Mouse (Mus musculus): Measurements from ENCODE around the gene Ints6.

Ints6 gene

DNA sequence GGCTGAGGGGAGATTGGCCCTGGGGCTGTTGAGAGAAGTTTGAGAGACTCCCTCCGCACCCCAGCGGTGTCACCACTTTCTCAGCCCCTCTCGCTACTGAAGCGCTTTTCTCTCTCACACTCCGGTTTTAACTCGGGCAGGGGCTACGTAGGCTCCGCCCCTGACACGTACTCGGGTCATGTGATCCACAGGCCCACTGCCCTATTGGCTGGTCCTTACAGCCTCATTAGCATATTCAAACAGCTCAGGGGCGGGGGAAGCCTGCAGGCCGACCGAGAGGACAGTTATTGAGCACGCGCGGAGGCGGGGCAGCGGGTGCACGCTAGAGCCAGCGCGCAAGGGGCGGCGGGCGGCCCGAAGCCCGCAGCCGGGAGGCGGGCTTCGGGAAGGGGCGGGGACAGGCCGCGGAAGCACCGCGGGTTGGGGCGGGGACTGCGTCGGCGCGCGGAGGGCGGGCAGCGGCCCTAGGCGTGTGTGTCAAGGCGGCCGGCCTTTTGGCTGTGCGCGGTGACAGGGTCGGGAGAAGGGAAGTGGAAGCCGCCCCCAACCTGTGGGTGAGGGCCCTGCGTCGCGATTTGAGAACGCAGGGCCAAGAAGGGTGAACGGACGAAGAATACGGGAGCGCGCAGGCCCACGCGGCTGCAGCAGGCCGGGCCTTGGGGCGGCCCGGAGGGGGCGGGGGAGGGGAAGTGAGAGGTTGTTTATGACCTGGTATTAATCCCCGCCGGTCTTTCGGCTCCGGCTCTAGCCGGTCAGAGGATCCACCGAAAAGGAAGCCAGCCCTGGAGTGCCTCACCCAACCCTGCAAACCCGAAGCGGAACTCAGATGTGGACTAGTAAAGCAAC lies at the start of gene Ints6:
TSS of gene Ints6 (minus strand) at position 134 of the 846 bp plus-strand sequence.
- DNase-seq, result peak; percentile 96 to 100

DNA sequence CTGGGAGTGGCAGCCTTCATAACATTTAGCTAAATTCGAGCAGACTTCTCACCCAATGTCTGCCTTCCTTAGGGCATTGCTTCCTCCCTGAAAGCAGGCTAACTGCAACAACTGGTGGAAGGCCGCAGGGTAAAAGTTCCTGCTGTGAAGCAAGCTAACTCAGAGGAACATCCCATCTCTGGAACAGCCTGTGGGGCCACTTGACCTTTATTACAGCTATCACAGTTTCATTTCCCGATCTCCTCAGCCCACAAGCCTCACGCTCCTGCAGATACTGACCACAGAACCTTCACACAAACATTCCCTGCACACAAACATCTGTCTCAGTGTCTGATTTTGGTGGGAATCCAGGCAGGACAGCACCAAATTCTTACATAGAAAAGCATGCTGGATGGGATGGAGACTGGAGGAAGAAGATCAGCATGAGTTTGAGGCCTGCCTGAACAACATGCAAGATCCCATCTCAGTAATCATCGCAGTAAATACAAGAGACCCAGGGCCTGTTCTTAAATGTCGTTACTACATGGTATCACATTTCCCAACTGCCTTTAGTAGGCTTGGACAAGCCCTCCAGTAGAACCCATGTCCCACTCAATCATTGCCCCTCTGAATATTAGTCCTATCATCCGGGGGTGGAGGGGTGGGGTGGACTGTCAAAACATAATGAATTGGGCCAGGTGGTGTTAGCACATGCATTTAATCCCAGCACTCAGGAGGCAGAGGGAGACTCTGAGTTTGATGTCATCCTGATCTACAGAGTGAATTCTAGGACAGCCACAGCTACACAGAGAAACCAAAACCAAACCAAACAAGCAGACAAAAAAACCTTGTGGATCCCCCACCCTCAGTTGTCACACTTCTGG lies 47.9 kb upstream of the Ints6 start:
- no peak for DNase-seq

DNA sequence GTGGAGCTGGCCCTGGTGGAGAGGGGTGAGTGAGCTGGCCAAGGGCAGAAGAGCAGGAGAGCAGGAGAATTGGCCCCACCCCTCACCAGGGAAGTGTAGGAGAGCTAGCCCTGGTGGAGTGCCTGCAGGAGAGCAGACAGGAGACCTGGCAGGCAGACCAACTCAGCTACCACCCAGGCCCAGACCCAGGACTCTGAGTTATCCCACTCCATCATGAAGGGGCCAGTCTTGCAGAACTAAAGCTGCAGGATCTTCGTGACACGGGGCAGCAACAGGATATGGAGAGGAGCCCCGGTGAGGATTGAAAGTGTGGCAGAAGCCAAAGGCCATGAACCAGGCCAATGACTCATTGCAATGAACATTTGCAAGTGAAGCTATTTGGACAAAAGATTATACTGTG lies 46.0 kb upstream of the Ints6 start:
- no peak for DNase-seq

DNA sequence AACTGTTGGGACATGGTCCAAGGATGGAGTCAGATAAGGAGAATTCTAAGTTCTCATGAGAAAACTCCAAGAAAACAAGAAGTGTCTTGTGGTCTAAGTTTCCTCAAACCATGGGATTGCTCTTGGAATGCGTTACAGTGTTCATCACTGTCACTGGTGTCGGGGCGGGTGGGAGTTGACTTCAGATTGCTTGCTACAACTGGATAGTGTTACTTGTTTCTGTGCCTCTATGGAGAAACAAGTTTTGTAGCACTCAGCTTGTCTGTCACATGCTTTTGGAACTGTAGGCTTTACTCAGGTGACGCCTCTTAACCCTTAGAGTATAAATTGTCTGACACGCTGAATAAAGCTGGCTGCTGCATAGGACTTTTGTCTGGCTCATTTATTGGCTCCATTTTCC lies 42.2 kb upstream of the Ints6 start:
- no peak for DNase-seq

DNA sequence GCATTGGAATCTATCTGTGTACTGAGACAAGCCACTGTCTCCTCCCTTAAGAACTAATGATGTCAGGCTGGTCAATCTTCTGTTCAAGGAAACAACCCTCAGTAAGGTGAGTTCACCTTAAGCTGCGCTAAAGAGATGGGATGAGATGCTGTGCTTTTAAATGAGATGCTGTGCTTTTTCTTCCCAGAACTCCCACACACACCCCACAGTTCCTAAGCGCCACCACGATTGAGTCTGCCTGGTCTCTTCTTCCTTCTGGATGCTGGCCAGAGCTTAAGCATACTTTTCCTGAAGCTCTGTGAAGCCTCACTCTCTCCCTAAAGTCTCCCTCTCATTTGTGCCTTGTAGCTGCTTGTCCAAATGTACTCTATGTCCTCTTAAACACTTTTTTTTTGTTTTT lies 39.8 kb upstream of the Ints6 start:
- no peak for DNase-seq

DNA sequence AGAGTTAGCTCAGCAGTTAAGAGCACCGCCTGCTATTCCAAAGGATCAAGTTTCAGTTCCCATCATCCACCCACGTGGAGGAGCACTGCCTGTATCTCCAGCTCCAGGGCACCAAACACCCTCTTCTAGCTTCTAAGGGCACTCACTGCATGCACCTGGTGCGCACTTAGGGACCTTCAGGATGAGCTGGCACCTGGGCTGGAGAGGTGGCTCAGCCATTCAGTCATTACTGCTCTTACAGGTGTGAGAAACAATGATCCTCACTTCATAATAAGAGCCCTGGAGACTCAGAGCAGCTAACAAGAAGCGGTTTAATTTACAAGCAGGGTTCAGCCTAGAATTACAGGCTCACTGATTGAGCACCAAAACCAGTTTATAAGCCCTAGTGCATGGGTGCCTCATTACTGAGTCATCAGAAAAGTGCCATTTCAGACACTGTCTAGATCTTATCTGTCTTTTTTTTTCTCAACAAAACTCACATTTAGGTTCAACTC lies 37.7 kb upstream of the Ints6 start:
- DNase-seq, result no peak

DNA sequence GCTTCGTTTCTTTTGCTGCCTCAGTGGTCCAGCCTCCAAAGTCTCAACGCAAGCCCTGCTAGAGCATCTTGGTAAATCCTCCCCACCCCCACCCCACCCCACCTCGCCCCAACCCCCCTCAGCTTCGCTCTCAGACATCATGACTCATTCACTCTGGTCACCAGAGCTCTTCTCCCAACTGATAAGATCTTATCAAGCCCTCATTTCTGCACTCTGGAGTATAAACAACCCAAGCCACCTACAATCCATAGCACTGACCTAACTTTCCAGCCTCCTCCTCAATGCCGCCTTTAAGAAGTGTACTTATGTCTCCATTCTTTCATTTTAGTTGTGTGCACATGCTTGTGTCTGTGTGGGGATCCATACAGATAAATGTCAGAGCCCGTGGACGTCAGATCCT lies 34.8 kb upstream of the Ints6 start:
- no peak for DNase-seq

DNA sequence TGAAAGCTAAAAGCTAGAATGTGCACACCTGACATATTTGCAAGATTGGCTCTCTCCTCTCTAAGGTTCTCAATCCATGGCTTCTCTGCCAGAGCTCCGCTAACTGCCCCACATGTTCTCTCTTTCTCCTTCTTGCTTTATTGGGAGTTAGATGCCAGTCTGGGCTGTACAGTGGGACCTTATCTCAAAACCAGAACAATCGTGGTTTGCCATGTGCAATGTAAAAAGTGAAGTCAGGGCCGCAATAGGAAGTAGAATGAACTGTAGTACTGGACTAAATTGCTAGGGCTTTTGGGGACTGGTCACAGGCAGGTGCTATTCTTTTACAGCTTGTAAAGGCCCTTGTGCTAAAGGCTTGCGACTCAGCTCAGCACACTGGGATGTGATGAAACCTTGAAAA lies 28.3 kb upstream of the Ints6 start:
- no peak for DNase-seq

DNA sequence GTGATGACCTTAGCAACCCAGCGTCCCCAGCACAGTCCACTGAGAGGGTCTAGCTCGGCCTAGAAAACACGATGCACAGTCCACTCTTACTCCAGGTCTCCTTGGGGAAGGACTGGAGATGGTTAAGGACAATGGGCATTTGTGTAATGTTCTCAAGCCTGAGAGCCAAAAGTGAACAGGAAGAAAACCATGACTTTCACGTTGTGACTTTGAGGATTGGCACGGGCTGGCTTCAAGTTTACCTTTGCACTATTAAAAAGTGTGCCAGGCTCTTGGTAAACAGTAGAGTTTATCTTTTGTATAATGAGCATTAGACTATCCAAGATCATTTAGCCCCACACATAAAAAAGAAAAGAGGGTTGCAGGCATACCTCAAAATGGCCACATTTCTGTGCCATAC lies 22.0 kb upstream of the Ints6 start:
- DNase-seq, result no peak

DNA sequence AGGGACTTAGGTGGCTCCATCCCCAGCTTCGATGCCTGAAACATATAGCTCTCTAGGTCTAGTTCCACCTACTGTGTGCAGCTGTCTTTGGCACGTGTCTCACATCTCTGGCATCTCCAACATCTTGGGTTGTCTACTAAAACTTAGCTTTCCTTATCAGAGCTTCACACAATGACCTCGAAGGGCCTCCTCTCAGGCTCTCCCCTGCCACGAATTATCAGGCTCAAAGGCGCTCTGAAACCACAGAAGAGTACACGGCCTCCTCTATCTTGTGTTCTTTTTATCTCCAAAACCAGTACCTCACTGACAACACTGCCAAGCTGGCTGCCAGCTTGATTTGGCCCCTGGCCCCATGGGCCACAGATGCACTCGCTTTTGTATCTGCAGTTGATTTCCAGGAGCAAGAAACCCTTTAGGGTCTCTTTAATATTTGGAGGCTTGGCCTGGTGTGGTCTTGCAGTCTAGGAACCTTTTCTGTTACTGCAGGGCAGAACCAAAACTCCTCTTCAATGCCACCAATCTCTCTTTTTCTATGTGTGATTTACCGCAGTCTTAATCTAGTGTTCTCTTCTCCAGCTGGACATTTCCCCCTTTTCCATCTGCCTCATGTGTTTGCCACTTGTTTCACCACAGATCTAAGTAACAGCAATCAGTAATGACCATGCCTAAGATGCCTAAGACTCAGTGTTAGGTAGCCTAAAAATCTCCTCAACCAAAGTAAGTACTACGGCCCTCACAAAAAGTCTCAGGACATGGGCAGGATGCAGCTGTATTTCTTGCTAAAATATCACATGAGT lies 19.7 kb upstream of the Ints6 start:
- DNase-seq, result no peak

DNA sequence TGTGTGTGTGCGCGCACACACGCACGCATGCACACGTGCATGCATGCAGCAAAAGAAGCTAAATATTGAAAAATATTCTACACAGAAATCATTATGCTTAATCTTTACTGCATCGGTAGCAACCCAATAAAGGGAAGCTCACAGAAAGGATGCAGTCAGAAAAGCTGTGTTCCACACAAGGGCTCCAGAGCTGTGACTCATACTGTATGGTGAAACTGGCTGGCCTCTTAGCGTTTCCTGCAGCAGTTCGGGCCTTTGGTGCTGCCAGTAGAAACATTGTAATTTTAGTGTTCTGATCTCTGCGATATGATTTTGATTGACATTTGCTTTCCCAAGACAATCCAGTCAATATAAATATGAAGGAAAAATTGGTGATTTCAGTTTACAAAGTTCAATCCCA lies 17.1 kb upstream of the Ints6 start:
- DNase-seq, result no peak

DNA sequence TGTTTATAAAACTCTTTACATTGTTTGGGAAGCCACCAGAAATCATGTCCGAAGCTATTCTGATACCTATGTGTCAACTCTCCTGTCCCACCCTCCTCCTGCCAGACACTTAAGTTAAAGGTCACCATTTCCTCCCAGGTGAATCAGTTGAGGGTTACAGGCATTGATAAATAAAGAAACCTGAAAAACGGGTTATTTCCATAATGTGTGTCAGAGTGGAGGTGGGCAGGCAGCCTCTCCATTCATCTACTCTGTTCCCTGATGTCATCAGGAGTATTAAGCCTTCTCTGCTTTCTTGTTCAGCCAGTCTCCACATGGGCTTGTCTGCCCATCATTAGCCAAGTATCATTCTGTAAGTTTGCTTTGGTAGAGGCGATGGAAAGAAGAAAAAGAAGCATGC lies 14.1 kb upstream of the Ints6 start:
- no peak for DNase-seq

DNA sequence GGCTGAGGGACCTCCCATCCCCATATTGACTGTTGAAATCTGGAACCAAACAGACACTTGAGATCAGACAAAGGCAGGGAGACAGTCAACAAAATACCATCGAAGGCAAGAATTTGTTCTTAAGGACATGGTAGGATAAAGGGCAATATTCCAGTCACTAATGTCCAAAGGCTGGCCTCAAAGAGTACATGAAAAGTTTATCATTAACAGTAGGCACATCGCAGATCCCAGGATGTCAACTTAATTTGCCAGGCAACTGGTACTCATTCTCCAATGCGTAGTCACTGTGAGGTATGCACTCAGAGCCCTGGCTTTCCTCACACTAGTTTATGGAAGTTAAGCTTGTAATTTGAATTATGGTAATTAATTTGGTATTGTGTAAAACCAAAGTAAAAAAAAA lies 13.3 kb upstream of the Ints6 start:
- DNase-seq, result no peak

DNA sequence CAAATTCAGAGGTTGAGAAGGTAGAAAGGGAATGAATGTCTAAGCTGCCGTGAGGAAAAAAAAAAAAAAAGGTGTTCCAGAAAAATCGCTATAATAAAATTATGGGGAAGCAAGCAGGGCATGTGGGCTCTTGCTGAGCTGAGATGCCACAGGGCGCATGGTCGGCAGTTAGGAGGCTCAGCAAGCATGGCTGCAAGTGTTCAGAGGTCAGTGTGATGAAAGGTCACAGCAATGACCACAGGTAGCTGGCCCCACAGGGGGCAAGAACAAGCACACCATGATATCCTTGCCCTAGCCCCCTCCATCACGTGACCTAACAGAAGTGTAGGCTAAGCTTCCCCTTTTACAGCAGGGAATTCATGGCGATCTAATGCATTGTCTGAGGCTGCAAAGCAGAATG lies 12.8 kb upstream of the Ints6 start:
- no peak for DNase-seq

DNA sequence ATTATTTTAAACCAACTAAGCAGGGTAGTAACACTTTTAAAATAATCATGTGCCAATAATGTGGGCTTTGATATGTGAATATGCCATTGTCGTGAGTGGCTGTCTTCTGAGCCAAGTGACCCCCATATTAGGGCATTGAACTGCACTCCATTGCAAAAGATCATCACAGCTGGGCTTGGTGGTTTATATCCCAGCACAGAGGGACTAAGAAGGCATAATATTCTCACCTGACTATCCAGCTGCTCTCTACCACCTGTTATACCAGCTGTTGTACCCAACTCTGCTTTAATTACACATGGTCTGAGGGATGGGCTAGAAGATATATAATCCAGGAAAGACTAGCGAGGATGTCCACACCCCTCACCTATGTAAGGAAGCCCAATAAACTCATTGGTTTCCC lies 4.4 kb upstream of the Ints6 start:
- DNase-seq, result no peak

DNA sequence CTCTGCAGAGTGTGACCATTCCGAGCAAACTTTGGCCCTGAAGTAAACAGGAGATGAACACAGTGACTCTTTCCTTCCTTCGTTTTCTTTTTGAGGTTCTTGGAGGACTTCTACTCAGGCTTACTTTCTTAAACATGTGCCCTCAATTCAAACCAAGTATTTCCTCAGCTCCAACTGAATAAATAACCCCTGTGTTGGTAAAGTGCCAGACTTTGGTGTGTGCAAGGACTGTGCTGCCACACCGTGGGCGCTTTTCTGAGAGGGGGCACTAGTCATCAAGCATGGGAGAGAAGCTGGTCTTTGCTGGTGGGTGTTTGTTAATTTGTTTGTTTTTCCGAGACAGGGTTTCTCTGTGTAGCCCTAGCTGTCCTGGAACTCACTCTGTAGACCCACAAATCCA lies 3.4 kb upstream of the Ints6 start:
- no peak for DNase-seq

DNA sequence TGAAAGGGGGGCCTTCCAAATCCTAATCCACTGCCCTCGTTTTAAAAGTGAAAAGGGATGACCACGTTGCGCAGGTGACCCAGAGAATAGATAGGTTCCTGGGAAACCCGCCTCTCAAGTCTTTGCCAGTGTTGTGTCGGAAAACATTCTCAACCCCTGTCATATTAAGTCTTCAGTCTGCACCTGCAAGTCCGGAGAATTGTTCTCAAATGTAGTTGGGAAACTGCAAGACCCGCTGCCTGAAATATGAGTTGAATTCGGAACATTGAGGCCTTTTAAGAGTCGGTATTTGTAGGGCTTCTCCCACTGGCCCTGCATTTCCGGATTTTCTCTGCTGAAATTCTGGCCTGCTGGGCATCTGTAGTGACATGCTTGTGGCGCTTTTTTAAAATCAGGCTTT lies 974 bp upstream of the Ints6 start:
- peak in 1 of 2 experiments; percentile 31 for DNase-seq

DNA sequence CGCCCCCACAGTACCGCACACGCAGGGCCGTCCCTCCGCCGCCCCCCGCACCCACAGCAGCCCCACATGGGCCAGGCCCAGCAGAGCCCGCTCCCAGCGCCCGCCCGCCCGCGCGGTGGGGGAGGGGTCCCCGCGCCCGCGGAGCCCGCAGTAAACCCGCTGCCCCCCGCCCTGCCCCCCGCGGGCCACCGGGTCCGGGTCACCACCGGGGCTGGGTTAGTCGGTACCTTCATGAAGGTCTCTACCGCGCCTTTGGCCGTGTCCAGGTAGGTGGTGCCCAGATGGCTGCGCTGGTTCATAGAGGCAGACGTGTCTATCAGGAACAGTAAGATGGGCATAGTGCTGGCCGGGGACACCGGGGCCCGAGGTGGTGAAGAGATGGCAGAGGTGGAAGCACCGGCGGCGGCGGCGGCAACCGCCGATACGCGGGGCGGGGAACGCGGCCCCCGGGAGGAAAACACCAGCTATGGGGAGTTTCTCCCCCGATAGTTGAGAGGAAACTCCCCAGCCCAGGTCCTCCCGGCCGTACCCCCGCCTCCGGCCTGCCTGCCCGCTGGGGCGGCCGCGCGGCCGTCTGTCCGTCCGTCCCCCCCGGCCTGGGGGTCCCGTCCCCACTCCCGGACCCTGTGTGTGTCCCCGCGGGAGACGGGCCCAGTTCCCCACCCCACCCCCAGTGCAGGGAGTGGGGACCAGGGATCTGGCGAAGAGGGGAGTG lies 491 bp downstream of the Ints6 start:
- DNase-seq, result peak; percentile 60 to 75

DNA sequence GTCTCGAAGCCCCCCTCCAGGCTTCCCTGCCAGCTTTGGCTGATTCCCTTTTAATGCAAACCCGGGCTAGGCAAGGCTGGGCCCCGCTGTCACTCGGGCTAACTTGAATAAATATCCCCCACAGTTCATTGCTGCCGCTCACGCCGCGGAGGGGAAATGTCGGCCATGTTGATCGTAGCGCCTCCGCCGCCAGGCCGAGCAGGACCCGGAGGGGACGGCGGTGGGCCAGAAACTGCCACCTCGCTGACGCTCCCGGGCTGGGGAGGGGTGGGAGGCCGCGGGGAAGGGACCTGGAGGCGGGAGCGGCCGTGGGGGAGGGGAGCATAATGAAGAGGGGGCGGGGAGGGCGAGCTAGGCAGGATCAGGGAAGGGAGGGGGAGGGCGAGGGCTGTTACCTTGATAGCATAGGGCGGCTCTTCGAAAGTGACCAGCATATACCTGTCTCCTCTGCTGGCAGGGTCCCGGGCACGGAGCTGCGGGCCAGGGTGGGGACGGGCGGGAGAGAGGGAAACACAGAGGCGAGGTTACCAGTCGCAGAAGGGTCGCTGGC lies 1.1 kb downstream of the Ints6 start:
- peak; percentile 74 to 80 for DNase-seq

DNA sequence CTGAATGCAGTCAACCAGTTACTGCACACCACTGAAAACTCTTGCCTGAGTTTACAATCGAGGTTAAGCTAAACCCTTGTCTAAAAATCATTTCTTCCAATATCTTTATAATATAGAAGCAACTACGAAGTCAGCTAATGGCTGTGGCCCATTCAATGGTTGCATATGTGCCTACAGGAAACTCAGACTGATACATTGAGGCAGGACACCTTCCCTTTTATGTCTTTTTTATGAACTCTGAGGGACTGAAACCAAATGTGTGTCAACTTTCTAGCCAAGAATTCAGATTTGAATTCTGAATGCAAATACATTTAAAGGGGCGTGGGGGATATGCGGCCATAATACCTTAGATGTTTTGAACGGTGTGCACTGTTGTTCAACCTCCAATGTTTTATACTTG lies 2.3 kb downstream of the Ints6 start:
- DNase-seq, result no peak

DNA sequence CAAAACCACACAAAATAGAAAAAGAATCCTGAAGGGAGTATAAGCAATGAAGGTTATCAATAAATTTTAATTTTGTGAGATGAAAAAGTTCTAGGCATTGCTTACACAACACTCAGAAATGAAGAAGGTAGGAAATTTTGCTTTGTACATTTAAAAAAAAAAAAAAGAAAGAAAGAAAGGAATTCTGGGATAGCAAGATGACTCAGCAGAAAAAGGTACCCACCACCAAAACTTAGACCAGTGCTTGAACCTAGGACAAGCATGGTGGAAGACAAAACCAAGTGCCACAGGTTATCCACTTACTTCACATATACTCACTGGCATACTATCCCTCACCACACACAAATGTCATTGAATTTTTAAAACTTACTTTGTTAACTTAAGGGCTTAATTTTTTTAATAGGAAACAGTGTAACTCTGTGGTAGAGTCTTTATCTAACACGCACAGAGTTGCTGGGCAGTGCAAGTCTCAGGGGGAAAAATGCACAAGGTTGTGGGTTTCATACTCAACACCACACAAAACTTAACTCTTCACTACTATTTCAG lies 5.8 kb downstream of the Ints6 start:
- DNase-seq, result no peak

DNA sequence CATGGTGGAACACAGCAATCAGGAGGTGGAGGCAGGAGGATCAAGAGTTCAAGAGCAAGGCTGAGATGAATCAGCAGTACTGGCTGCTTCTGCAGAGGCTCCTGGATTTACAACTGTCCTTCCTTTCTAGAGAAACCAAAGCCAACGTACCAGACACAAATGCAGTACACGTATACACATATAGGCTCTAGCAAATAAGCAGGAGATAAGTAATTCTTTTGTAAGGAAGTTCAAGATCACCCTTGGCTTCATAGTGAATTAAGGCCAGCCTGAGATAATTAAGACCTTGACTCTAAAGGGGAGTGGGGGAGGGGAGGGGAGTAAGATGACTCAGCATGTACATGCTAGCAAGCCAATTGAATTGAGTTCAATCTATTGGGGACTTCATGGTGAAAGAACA lies 9.5 kb downstream of the Ints6 start:
- no peak for DNase-seq

All from cerebellum, adult 18-20 months (tissue).